In genomic region chr7:49437901-49438300, GRCm38 (mm10) we compare ENCODE assay signal across 9 mouse cellular contexts.
DNase-seq lines count a peak whose midpoint lies in the region; ATAC-seq lines count a peak whose summit lies in the region.
"Had no signal": no experiment of that assay in that cellular context is flagged by ENCODE, and none has a peak within 500 bp of the region (broad histone marks: within the 10 kb centered on the region; RNA-seq: fewer than 3 reads in every experiment).

No protein-coding gene starts in this region.

- no peak for DNase-seq in heart, adult 8-10 months (ENCODE audit: low spot score)
- DNase-seq in right cerebral cortex, adult 2 months (ENCODE audit: low spot score in 2 of 2), result peak; percentile 71 to 72
- DNase-seq in right cerebral cortex, postnatal 10 days (ENCODE audit: low spot score in 2 of 2), result no peak
- DNase-seq in ovary, postnatal 36 days (ENCODE audit: low spot score), result no peak
- no peak for DNase-seq in cerebellum, adult 9-10 months
- no peak for DNase-seq in cerebellum, postnatal 36 days
- DNase-seq: liver, embryonic 13.5 days had no signal

- 13% methylated on average over 11 of the region's 11 CpGs for WGBS in heart, embryonic 11.5 days (ENCODE audit: insufficient replicate concordance)
- 12% methylated on average over 11 of the region's 11 CpGs for WGBS in limb, embryonic 15.5 days

- H3K27me3 ChIP-seq in heart, embryonic 11.5 days (ENCODE audit: control insufficient read depth, insufficient read depth, low read length), result no peaks in the 10 kb centered on the region
- H3K27me3 ChIP-seq in limb, embryonic 15.5 days, result no peaks in the 10 kb centered on the region
- H3K27me3 ChIP-seq: liver, embryonic 13.5 days had no signal

- H3K4me1 ChIP-seq in heart, embryonic 11.5 days (ENCODE audit: control insufficient read depth, insufficient read depth, low read length), result peaks cover 16% of the 10 kb centered on the region
- H3K4me1 ChIP-seq in limb, embryonic 15.5 days, result peaks cover 26% of the 10 kb centered on the region

- H3K9me3 ChIP-seq in heart, embryonic 11.5 days (replicated peaks; ENCODE audit: control insufficient read depth, low read length), result no peaks in the 10 kb centered on the region
- no peaks in the 10 kb centered on the region for H3K9me3 ChIP-seq in limb, embryonic 15.5 days
- H3K9me3 ChIP-seq: liver, embryonic 13.5 days had no signal

- no peak overlapping the region for H3K4me2 ChIP-seq in heart, embryonic 11.5 days
- H3K4me2 ChIP-seq in limb, embryonic 15.5 days, result no peak overlapping the region
- H3K4me2 ChIP-seq: liver, embryonic 13.5 days had no signal

- no peak overlapping the region for H3K4me3 ChIP-seq in heart, embryonic 11.5 days (ENCODE audit: low read depth, low read length)
- H3K4me3 ChIP-seq in limb, embryonic 15.5 days, result no peak overlapping the region
- H3K4me3 ChIP-seq: liver, embryonic 13.5 days had no signal

- no peak overlapping the region for H3K9ac ChIP-seq in heart, embryonic 11.5 days (ENCODE audit: low read depth, low read length)
- no peak overlapping the region for H3K9ac ChIP-seq in limb, embryonic 15.5 days
- H3K9ac ChIP-seq: liver, embryonic 13.5 days had no signal

- peak overlapping the region; percentile 32; the same call in 1 of the 2 replicates for H3K27ac ChIP-seq in heart, embryonic 11.5 days (ENCODE audit: low read depth, low read length)
- peak overlapping the region; percentile 69 for H3K27ac ChIP-seq in limb, embryonic 15.5 days
- H3K27ac ChIP-seq: liver, embryonic 13.5 days had no signal

- ATAC-seq in heart, embryonic 11.5 days (replicated peaks; ENCODE audit: insufficient number of reproducible peaks, low FRiP score, low TSS enrichment), result 0 out of 2 replicates have a peak, but pooled peaks have one; percentile 36
- ATAC-seq in limb, embryonic 15.5 days (ENCODE audit: insufficient number of reproducible peaks, low FRiP score, low TSS enrichment, low read depth), result 0 out of 2 replicates have a peak, but pooled peaks have one; percentile 53

- no peaks in the 10 kb centered on the region for H3K36me3 ChIP-seq in heart, embryonic 11.5 days (ENCODE audit: control insufficient read depth, insufficient read depth, low read length)
- no peaks in the 10 kb centered on the region for H3K36me3 ChIP-seq in limb, embryonic 15.5 days
- H3K36me3 ChIP-seq: liver, embryonic 13.5 days had no signal

Comparison
In these comparisons a context has a peak if more than half of its experiments do, and no peak if none do; other contexts are left out.
1. DNase-seq: peak in right cerebral cortex, adult 2 months (2 of 2); none in heart, adult 8-10 months (single experiment), right cerebral cortex, postnatal 10 days (0 of 2), ovary, postnatal 36 days (single experiment), cerebellum, adult 9-10 months (single experiment) and cerebellum, postnatal 36 days (0 of 2).